Mouse (Mus musculus): ENCODE results near the gene Egfem1. TPM values are rescaled to one million over a fixed set of nuclear protein-coding genes. Genes with fewer than 3 reads are reported as not detected.

Egfem1 gene
- polyA plus RNA-seq, 1 experiment from 2014 or later: not detected

GRCm38 (mm10) chr3:29666796-29667195 lies 585.0 kb downstream of the Egfem1 start:
- WGBS: 84% methylated on average over 2 of the region's 2 CpGs
- H3K4me1 ChIP-seq (replicated peaks; ENCODE audit: control insufficient read depth, insufficient read depth, low read length): no peaks in the 10 kb centered on the region
- H3K9ac ChIP-seq (ENCODE audit: low read depth, low read length): no peak overlapping the region
- H3K27ac ChIP-seq (ENCODE audit: low read depth, low read length): no peak overlapping the region
- H3K27me3 ChIP-seq (replicated peaks; ENCODE audit: control insufficient read depth, insufficient read depth, low read length): no peaks in the 10 kb centered on the region
- no peak overlapping the region for H3K4me3 ChIP-seq (ENCODE audit: low read depth, low read length)
- no peaks in the 10 kb centered on the region for H3K36me3 ChIP-seq (ENCODE audit: control insufficient read depth, insufficient read depth, low read length)
- no peaks in the 10 kb centered on the region for H3K9me3 ChIP-seq (ENCODE audit: control insufficient read depth, low read length)
- ATAC-seq (replicated peaks; ENCODE audit: low FRiP score) (no peak), DNase-seq (ENCODE audit: low spot score) (no peak)
- H3K4me2 ChIP-seq: no peak overlapping the region

GRCm38 (mm10) chr3:29689367-29690285 lies 607.8 kb downstream of the Egfem1 start:
- Histone ChIP-seq H3K27me3 (replicated peaks; ENCODE audit: control insufficient read depth, insufficient read depth, low read length) (no peaks in the 10 kb centered on the region), H3K27ac (ENCODE audit: low read depth, low read length) (no peak overlapping the region), H3K9me3 (ENCODE audit: control insufficient read depth, low read length) (no peaks in the 10 kb centered on the region), H3K36me3 (ENCODE audit: control insufficient read depth, insufficient read depth, low read length) (no peaks in the 10 kb centered on the region), H3K4me1 (replicated peaks; ENCODE audit: control insufficient read depth, insufficient read depth, low read length) (no peaks in the 10 kb centered on the region), H3K4me2 (no peak overlapping the region), H3K9ac (ENCODE audit: low read depth, low read length) (no peak overlapping the region), H3K4me3 (ENCODE audit: low read depth, low read length) (no peak overlapping the region)
- ATAC-seq (replicated peaks; ENCODE audit: low FRiP score) (no peak), DNase-seq (ENCODE audit: low spot score) (no peak)
- 87% methylated on average over 8 of the region's 8 CpGs for WGBS

DNA sequence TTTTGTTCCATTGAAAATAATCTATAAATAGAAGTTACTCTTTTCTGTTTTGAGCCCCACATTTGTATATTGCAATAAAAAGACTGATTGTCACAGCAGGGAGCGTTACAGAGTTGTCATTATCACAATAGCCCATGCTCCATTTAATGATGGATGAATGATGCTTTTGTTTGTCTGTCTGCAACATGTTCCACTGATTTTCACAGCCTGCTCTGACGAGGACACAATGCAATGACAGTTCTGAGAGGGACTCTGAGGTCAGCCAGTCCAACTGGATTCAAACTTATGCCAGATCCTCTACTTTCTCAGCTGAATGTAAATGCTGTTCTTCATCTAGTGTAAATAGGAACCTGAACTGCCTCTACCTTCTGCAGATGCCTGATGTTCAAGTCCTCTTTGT lies 619.3 kb downstream of the Egfem1 start:
- Histone ChIP-seq H3K27ac (ENCODE audit: low read depth, low read length) (no peak overlapping the region), H3K27me3 (replicated peaks; ENCODE audit: control insufficient read depth, insufficient read depth, low read length) (no peaks in the 10 kb centered on the region), H3K4me2 (no peak overlapping the region), H3K9me3 (ENCODE audit: control insufficient read depth, low read length) (no peaks in the 10 kb centered on the region), H3K4me1 (replicated peaks; ENCODE audit: control insufficient read depth, insufficient read depth, low read length) (no peaks in the 10 kb centered on the region), H3K36me3 (ENCODE audit: control insufficient read depth, insufficient read depth, low read length) (no peaks in the 10 kb centered on the region), H3K9ac (ENCODE audit: low read depth, low read length) (no peak overlapping the region), H3K4me3 (ENCODE audit: low read depth, low read length) (no peak overlapping the region)
- DNase-seq (ENCODE audit: low spot score) (no peak), ATAC-seq (replicated peaks; ENCODE audit: low FRiP score) (no peak)
- WGBS: 58% methylated on average over 2 of the region's 2 CpGs

DNA sequence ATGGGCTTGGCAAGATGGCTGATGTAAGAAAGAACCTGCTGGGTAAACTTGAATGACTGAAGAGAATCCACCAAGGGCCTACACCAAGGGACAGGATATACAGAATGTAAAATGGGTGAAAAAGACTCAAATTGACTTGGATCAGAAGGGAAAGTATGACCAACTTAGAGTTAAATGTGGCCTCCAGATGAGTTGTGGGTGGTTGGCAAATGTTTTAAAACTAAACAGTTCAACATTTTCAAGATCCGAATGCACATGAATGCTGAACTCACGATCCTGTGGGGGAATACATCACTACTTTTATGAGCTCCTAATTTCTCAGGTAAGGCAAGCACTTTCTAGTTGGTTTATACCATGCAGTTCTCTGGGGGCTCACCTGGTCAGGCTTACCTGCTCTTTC lies 625.0 kb downstream of the Egfem1 start:
- Histone ChIP-seq H3K4me1 (replicated peaks; ENCODE audit: control insufficient read depth, insufficient read depth, low read length) (no peaks in the 10 kb centered on the region), H3K9ac (ENCODE audit: low read depth, low read length) (no peak overlapping the region), H3K36me3 (ENCODE audit: control insufficient read depth, insufficient read depth, low read length) (no peaks in the 10 kb centered on the region), H3K27me3 (replicated peaks; ENCODE audit: control insufficient read depth, insufficient read depth, low read length) (no peaks in the 10 kb centered on the region), H3K4me3 (ENCODE audit: low read depth, low read length) (no peak overlapping the region), H3K4me2 (no peak overlapping the region), H3K9me3 (ENCODE audit: control insufficient read depth, low read length) (no peaks in the 10 kb centered on the region), H3K27ac (ENCODE audit: low read depth, low read length) (no peak overlapping the region)
- ATAC-seq (replicated peaks; ENCODE audit: low FRiP score): no peak
- 88% methylated on average over 2 of the region's 2 CpGs for WGBS
- no peak for DNase-seq (ENCODE audit: low spot score)

GRCm38 (mm10) chr3:29707467-29707866 lies 625.6 kb downstream of the Egfem1 start:
- 91% methylated on average over 1 of the region's 1 CpGs for WGBS

DNA sequence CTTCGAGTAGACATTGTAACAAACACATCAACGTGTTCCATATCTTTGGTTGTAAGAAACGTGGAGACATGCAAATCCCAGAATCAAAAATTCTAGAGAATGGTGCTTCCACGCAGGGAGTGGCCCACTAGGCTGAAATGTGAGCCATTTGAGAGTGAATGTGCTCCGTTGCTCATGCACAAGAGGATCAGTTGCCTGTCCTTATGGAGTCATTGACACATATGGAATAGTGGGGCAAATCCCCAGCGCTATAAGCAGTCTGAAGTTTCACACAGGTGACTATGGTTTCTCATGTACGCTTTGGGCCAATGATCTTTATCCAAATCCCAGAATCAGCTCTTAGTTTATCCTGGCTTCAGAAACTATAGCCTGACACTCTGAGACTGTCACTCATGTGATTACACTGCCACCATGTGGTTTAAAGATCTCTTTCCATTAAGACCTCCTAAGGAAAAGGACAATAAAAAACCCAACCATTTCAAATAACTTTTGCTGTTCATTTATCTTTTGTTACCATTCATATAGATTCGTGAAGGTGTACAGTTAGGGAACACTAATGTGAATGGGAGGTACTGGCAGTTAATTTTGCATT lies 644.6 kb downstream of the Egfem1 start:
- H3K4me1 ChIP-seq (replicated peaks; ENCODE audit: control insufficient read depth, insufficient read depth, low read length): no peaks in the 10 kb centered on the region
- H3K9me3 ChIP-seq (ENCODE audit: control insufficient read depth, low read length): no peaks in the 10 kb centered on the region
- H3K27ac ChIP-seq (ENCODE audit: low read depth, low read length): no peak overlapping the region
- no peak overlapping the region for H3K4me2 ChIP-seq
- H3K9ac ChIP-seq (ENCODE audit: low read depth, low read length): no peak overlapping the region
- DNase-seq (ENCODE audit: low spot score) (no peak), ATAC-seq (replicated peaks; ENCODE audit: low FRiP score) (no peak)
- no peak overlapping the region for H3K4me3 ChIP-seq (ENCODE audit: low read depth, low read length)
- H3K27me3 ChIP-seq (replicated peaks; ENCODE audit: control insufficient read depth, insufficient read depth, low read length): no peaks in the 10 kb centered on the region
- WGBS: 60% methylated on average over 8 of the region's 8 CpGs
- no peaks in the 10 kb centered on the region for H3K36me3 ChIP-seq (ENCODE audit: control insufficient read depth, insufficient read depth, low read length)

More at GRCm38 (mm10) chr3:29707467-29707866, 625.6 kb downstream of the Egfem1 start:
- Histone ChIP-seq H3K27ac (ENCODE audit: low read depth, low read length) (no peak overlapping the region), H3K4me1 (replicated peaks; ENCODE audit: control insufficient read depth, insufficient read depth, low read length) (no peaks in the 10 kb centered on the region), H3K4me3 (ENCODE audit: low read depth, low read length) (no peak overlapping the region), H3K36me3 (ENCODE audit: control insufficient read depth, insufficient read depth, low read length) (no peaks in the 10 kb centered on the region), H3K9me3 (ENCODE audit: control insufficient read depth, low read length) (no peaks in the 10 kb centered on the region), H3K4me2 (no peak overlapping the region), H3K27me3 (replicated peaks; ENCODE audit: control insufficient read depth, insufficient read depth, low read length) (no peaks in the 10 kb centered on the region), H3K9ac (ENCODE audit: low read depth, low read length) (no peak overlapping the region)
- DNase-seq (ENCODE audit: low spot score) (no peak), ATAC-seq (replicated peaks; ENCODE audit: low FRiP score) (no peak)

DNA sequence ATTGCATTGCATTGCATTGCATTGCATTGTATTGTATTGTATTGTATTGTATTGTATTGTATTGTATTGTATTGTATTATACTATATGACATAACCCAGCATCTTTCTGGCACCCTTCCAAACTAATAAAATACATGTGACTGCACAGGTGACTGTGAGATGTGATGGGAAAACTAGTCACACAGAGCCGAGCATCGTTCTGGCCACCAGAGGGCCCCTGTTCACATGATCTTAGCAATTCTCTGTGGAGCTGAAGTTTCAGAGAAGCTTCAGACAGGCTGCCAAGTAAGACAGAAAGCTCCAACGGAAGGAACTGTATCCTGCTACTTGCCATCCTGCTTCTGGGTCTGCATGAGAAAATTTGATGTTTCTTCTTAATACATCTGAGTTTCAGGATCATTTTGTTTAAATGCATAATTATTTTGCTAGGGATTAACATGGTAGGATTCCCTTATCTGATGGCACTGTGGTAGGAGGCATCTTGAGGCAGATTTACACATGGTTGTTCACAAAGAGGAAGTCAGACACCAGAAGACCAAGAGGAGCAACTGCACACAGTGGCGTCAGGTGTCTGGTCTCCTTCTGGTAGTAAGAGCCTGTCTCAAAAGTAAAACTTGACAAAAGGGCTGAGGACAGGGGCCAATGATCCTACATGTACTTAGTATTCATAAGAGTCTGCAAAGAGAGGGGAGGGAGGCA lies 648.4 kb downstream of the Egfem1 start:
- ATAC-seq (replicated peaks; ENCODE audit: low FRiP score): no peak
- Histone ChIP-seq H3K4me1 (replicated peaks; ENCODE audit: control insufficient read depth, insufficient read depth, low read length) (no peaks in the 10 kb centered on the region), H3K4me2 (no peak overlapping the region), H3K9me3 (ENCODE audit: control insufficient read depth, low read length) (no peaks in the 10 kb centered on the region), H3K27ac (ENCODE audit: low read depth, low read length) (no peak overlapping the region), H3K9ac (ENCODE audit: low read depth, low read length) (no peak overlapping the region), H3K27me3 (replicated peaks; ENCODE audit: control insufficient read depth, insufficient read depth, low read length) (no peaks in the 10 kb centered on the region), H3K36me3 (ENCODE audit: control insufficient read depth, insufficient read depth, low read length) (no peaks in the 10 kb centered on the region), H3K4me3 (ENCODE audit: low read depth, low read length) (no peak overlapping the region)
- WGBS: 20% methylated on average over 4 of the region's 4 CpGs
- no peak for DNase-seq (ENCODE audit: low spot score)

GRCm38 (mm10) chr3:29731509-29731908 lies 649.7 kb downstream of the Egfem1 start:
- Histone ChIP-seq H3K4me3 (ENCODE audit: low read depth, low read length) (no peak overlapping the region), H3K27me3 (replicated peaks; ENCODE audit: control insufficient read depth, insufficient read depth, low read length) (no peaks in the 10 kb centered on the region), H3K4me1 (replicated peaks; ENCODE audit: control insufficient read depth, insufficient read depth, low read length) (no peaks in the 10 kb centered on the region), H3K4me2 (no peak overlapping the region), H3K9me3 (ENCODE audit: control insufficient read depth, low read length) (no peaks in the 10 kb centered on the region), H3K27ac (ENCODE audit: low read depth, low read length) (no peak overlapping the region), H3K36me3 (ENCODE audit: control insufficient read depth, insufficient read depth, low read length) (no peaks in the 10 kb centered on the region), H3K9ac (ENCODE audit: low read depth, low read length) (no peak overlapping the region)
- DNase-seq (ENCODE audit: low spot score) (no peak), ATAC-seq (replicated peaks; ENCODE audit: low FRiP score) (no peak)
- 79% methylated on average over 1 of the region's 1 CpGs for WGBS

Measured in liver, embryonic 11.5 days (tissue).